Mouse (Mus musculus) hindbrain, embryonic 11.5 days (tissue): ENCODE measurements around the gene Pip4k2b. TPM values are rescaled to one million over a fixed set of nuclear protein-coding genes. Genes with fewer than 3 reads are reported as not detected.

Experiments used
- ATAC-seq: fragments of 200-750 bp; cut with Nextera tagmentation; 2 replicates; pipeline ENCODE4 v1.8.0; 2017; ENCODE audit warnings: mild to moderate bottlenecking, moderate TSS enrichment, moderate library complexity; ENCODE audit not compliant: low FRiP score
- DNase-seq: peaks from one replicate; pipeline ENCODE4 v3.0.0-alpha.2; 2015; ENCODE audit warnings: low spot score
- H3K27ac ChIP-seq: fragments of 300-500 bp; sonication (generic); 2 replicates; pipeline ENCODE4 v1.5.1; 2014; ENCODE audit warnings: mild to moderate bottlenecking, low read depth, low read length
- H3K27me3 ChIP-seq: fragments of 300-500 bp; sonication (generic); 2 replicates; pipeline ENCODE4 v1.6.1; 2014; ENCODE audit warnings: mild to moderate bottlenecking, low read length, moderate library complexity, mixed read lengths; ENCODE audit not compliant: control insufficient read depth, insufficient read depth
- H3K36me3 ChIP-seq: fragments of 300-500 bp; sonication (generic); 2 replicates; pipeline ENCODE4 v1.6.1; 2014; ENCODE audit warnings: mild to moderate bottlenecking, low read length, moderate library complexity, mixed read lengths; ENCODE audit not compliant: control insufficient read depth, insufficient read depth
- H3K4me1 ChIP-seq: fragments of 300-500 bp; sonication (generic); replicated peaks from 2 replicates; pipeline ENCODE4 v1.6.1; 2014; ENCODE audit warnings: low read length, mixed read lengths; ENCODE audit not compliant: control insufficient read depth, insufficient read depth
- H3K4me2 ChIP-seq: fragments of 300-500 bp; sonication (generic); replicated peaks from 2 replicates; pipeline ENCODE4 v1.6.1; 2014; ENCODE audit warnings: mild to moderate bottlenecking, low read depth, low read length
- H3K4me3 ChIP-seq: fragments of 300-500 bp; sonication (generic); 2 replicates; pipeline ENCODE4 v1.5.1; 2014; ENCODE audit warnings: low read depth, low read length
- H3K9ac ChIP-seq: fragments of 300-500 bp; sonication (generic); 2 replicates; pipeline ENCODE4 v1.6.1; 2014; ENCODE audit warnings: low read depth, low read length
- H3K9me3 ChIP-seq: fragments of 300-500 bp; sonication (generic); 2 replicates; pipeline ENCODE4 v1.6.1; 2016; ENCODE audit warnings: low read length; ENCODE audit not compliant: control insufficient read depth
- WGBS: fragments of 180-500 bp; shearing (Covaris S2); extraction: QIAGEN DNeasy Blood & Tissue Kit; methylation state at CpG from one replicate; pipeline ENCODE4 v1.1.7; 2014; 5-methylcytosine and 5-hydroxymethylcytosine counted together
- polyA plus RNA-seq: library from polyadenylated mRNA; unstranded; fragments of >200 nt; fragmentation: Nextera tagmentation; extraction: Ambion mirVana; gene quantifications from 2 replicates; pipeline ENCODE4 v1.2.1, GENCODE M21; 2014

The Pip4k2b gene
- polyA plus RNA-seq, 1 experiment from 2014 or later: 3.4 TPM

GRCm38 (mm10) chr11:97701581-97702392, 42.7 kb downstream of the Pip4k2b start:
- H3K4me3 ChIP-seq: peak overlapping the region; percentile 85

GRCm38 (mm10) chr11:97700746-97701580, 43.5 kb downstream of the Pip4k2b start:
- ATAC-seq (no peak), DNase-seq (no peak)

More at GRCm38 (mm10) chr11:97701581-97702392, 42.7 kb downstream of the Pip4k2b start:
- 57% methylated on average over 15 of the region's 15 CpGs for WGBS
- DNase-seq: no peak
- peak overlapping the region; percentile 96 for H3K4me2 ChIP-seq
- no peak overlapping the region; the same call in 1 of the 2 replicates for H3K9ac ChIP-seq
- 0 out of 2 replicates have a peak, but pooled peaks cover 2% of the 10 kb centered on the region for H3K36me3 ChIP-seq
- H3K4me1 ChIP-seq: peaks cover 14% of the 10 kb centered on the region
- H3K9me3 ChIP-seq: no peaks in the 10 kb centered on the region
- ATAC-seq: no peak
- H3K27ac ChIP-seq: no peak overlapping the region
- H3K27me3 ChIP-seq: no peaks in the 10 kb centered on the region

GRCm38 (mm10) chr11:97700003-97700745, 44.3 kb downstream of the Pip4k2b start, which contains the start of gene Pcgf2:
TSS of gene Pcgf2 (minus strand) at chr11:97700497.
- peak; percentile 81 for DNase-seq
- peak within 1 kb of the TSS; percentile 89 for H3K4me3 ChIP-seq
- no peaks in the 10 kb centered on the region for H3K27me3 ChIP-seq
- peak; percentile 23 for ATAC-seq
- peak within 1 kb of the TSS; percentile 97 for H3K9ac ChIP-seq
- peak within 1 kb of the TSS; percentile 96 for H3K4me2 ChIP-seq
- WGBS: under 1% methylated on average over 77 of the region's 85 CpGs
- peaks cover 27% of the 10 kb centered on the region for H3K4me1 ChIP-seq
- no peaks in the 10 kb centered on the region for H3K36me3 ChIP-seq
- peak within 1 kb of the TSS; percentile 98 for H3K27ac ChIP-seq
- no peaks in the 10 kb centered on the region for H3K9me3 ChIP-seq

More at GRCm38 (mm10) chr11:97700746-97701580, 43.5 kb downstream of the Pip4k2b start:
- no peaks in the 10 kb centered on the region for H3K27me3 ChIP-seq
- H3K27ac ChIP-seq: peak overlapping the region; percentile 98
- peaks cover 19% of the 10 kb centered on the region for H3K4me1 ChIP-seq
- H3K4me2 ChIP-seq: peak overlapping the region; percentile 96
- H3K36me3 ChIP-seq: no peaks in the 10 kb centered on the region
- peak overlapping the region; percentile 89 for H3K4me3 ChIP-seq
- WGBS: 19% methylated on average over 30 of the region's 30 CpGs
- no peaks in the 10 kb centered on the region for H3K9me3 ChIP-seq
- peak overlapping the region; percentile 97 for H3K9ac ChIP-seq

GRCm38 (mm10) chr11:97699626-97700002, 44.9 kb downstream of the Pip4k2b start:
- no peaks in the 10 kb centered on the region for H3K36me3 ChIP-seq
- peak overlapping the region; percentile 97 for H3K9ac ChIP-seq
- peak; percentile 95 for DNase-seq
- no peaks in the 10 kb centered on the region for H3K9me3 ChIP-seq
- peak overlapping the region; percentile 89 for H3K4me3 ChIP-seq
- 0% methylated on average over 5 of the region's 9 CpGs for WGBS
- H3K27ac ChIP-seq: peak overlapping the region; percentile 98
- ATAC-seq: peak; percentile 62
- H3K4me1 ChIP-seq: peaks cover 27% of the 10 kb centered on the region
- no peaks in the 10 kb centered on the region for H3K27me3 ChIP-seq
- peak overlapping the region; percentile 96 for H3K4me2 ChIP-seq

GRCm38 (mm10) chr11:97698741-97699611, 45.5 kb downstream of the Pip4k2b start:
- Histone ChIP-seq H3K4me2 (peak overlapping the region; percentile 96), H3K36me3 (no peaks in the 10 kb centered on the region), H3K27ac (peak overlapping the region; percentile 98), H3K27me3 (no peaks in the 10 kb centered on the region), H3K4me3 (peak overlapping the region; percentile 89), H3K4me1 (peaks cover 24% of the 10 kb centered on the region), H3K9me3 (no peaks in the 10 kb centered on the region), H3K9ac (peak overlapping the region; percentile 97)
- DNase-seq (peak; percentile 84), ATAC-seq (peak; percentile 6)
- under 1% methylated on average over 49 of the region's 63 CpGs for WGBS

- peaks cover 22% of the 10 kb centered on the region for H3K4me1 ChIP-seq
- H3K27me3 ChIP-seq: no peaks in the 10 kb centered on the region
- peak overlapping the region; percentile 89 for H3K4me3 ChIP-seq
- H3K27ac ChIP-seq: peak overlapping the region; percentile 98
- H3K36me3 ChIP-seq: no peaks in the 10 kb centered on the region
- ATAC-seq (no peak), DNase-seq (peak; percentile 55)
- H3K9ac ChIP-seq: peak overlapping the region; percentile 97
- H3K9me3 ChIP-seq: no peaks in the 10 kb centered on the region
- H3K4me2 ChIP-seq: peak overlapping the region; percentile 96
- WGBS: 2% methylated on average over 14 of the region's 14 CpGs
These were observed 46.5 kb downstream of the Pip4k2b start for GRCm38 (mm10) chr11:97697891-97698529.

- no peaks in the 10 kb centered on the region for H3K9me3 ChIP-seq
- peaks cover 22% of the 10 kb centered on the region for H3K4me1 ChIP-seq
- no peak for DNase-seq
- H3K9ac ChIP-seq: peak overlapping the region; percentile 97; the same call in 1 of the 2 replicates
- H3K27ac ChIP-seq: peak overlapping the region; percentile 98
- H3K27me3 ChIP-seq: no peaks in the 10 kb centered on the region
- peaks cover 4% of the 10 kb centered on the region; the same call in 1 of the 2 replicates for H3K36me3 ChIP-seq
- H3K4me3 ChIP-seq: peak overlapping the region; percentile 89
- ATAC-seq: no peak
- H3K4me2 ChIP-seq: peak overlapping the region; percentile 96
- WGBS: 61% methylated on average over 11 of the region's 11 CpGs
These were observed 47.2 kb downstream of the Pip4k2b start for GRCm38 (mm10) chr11:97697199-97697890.
